ENCODE assay signal across 8 mouse cellular contexts in the genomic region with DNA sequence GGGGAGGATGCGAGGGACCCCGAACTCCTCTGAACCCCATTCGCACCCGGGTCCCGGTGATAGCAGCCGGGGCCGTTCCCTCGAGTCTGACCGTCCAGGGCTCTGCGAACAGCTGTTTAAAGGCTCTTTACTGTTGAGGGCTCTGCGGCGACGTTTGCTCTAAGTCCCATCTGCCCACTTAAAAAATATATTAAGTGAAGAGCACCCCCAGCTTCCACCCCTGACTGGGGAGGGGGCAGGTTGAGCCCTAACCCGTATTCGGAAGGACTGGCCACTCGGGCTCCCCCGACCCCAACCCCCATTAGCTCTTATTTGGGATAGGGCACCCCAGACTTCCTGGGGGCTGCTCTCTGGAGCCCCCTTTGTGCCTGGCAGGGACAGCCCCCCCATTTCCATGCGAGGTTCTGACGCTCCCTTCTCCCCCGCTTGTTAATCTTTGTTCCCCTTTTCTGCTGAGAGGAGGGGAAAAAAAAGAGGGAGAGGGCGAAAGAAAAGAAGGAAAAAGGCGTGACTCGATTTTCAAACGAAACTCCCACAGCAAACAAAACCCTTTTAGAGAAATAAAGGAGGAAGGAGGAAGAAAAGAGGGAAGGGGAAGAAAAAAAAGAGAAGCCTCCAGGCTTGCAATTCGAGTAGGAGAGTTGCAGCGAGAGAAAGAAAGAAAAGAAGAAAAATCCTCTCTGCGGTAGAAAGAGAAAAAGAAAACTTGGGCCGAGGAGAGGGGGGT. TPM values are rescaled to one million over a fixed set of nuclear protein-coding genes. Genes with fewer than 3 reads are reported as not detected.
DNase-seq lines count a peak whose midpoint lies in the region; ATAC-seq lines count a peak whose summit lies in the region.

No protein-coding gene starts in this region.

- no peaks in the 10 kb centered on the region for H3K36me3 ChIP-seq in lung, embryonic 16.5 days (ENCODE audit: control insufficient read depth, insufficient read depth, low read length)
- no peaks in the 10 kb centered on the region for H3K36me3 ChIP-seq in neural tube, embryonic 12.5 days

- peak overlapping the region; percentile 85 for H3K4me3 ChIP-seq in lung, embryonic 16.5 days (ENCODE audit: low read length)
- H3K4me3 ChIP-seq in neural tube, embryonic 12.5 days = peak overlapping the region; percentile 86

- ATAC-seq in lung, embryonic 16.5 days (ENCODE audit: low read depth) = peak; percentile 32
- ATAC-seq in neural tube, embryonic 12.5 days (ENCODE audit: low FRiP score, low read depth) = peak; percentile 13

- no peaks in the 10 kb centered on the region for H3K9me3 ChIP-seq in lung, embryonic 16.5 days (ENCODE audit: control insufficient read depth, low read length)
- no peaks in the 10 kb centered on the region for H3K9me3 ChIP-seq in neural tube, embryonic 12.5 days

- peak overlapping the region; percentile 99 for H3K27ac ChIP-seq in lung, embryonic 16.5 days (ENCODE audit: low read length)
- peak overlapping the region; percentile 96 for H3K27ac ChIP-seq in neural tube, embryonic 12.5 days

- H3K27me3 ChIP-seq in lung, embryonic 16.5 days (ENCODE audit: control insufficient read depth, insufficient read depth, low read depth, low read length) = no peaks in the 10 kb centered on the region
- no peaks in the 10 kb centered on the region for H3K27me3 ChIP-seq in neural tube, embryonic 12.5 days (replicated peaks)

- WGBS in lung, embryonic 16.5 days = under 1% methylated on average over 28 of the region's 28 CpGs
- WGBS in neural tube, embryonic 12.5 days = under 1% methylated on average over 28 of the region's 28 CpGs

- DNase-seq in cerebellum, adult 11-12 months = peak; percentile 51
- DNase-seq in cerebellum, adult 18-20 months = no peak
- no peak for DNase-seq in lung, postnatal 4 days
- peak; percentile 44 for DNase-seq in induced T-regulatory cell, adult 2 months (ENCODE audit: low read depth)
- DNase-seq in frontal cortex, postnatal 36 days (ENCODE audit: low spot score in 2 of 2) = no peak
- DNase-seq in left cerebral cortex, adult 18-20 months (ENCODE audit: low spot score in 2 of 2) = no peak

- peak overlapping the region; percentile 97 for H3K4me2 ChIP-seq in lung, embryonic 16.5 days (ENCODE audit: low read depth, low read length)
- peak overlapping the region; percentile 87 for H3K4me2 ChIP-seq in neural tube, embryonic 12.5 days (replicated peaks)

- peaks cover 17% of the 10 kb centered on the region for H3K4me1 ChIP-seq in lung, embryonic 16.5 days (replicated peaks; ENCODE audit: control insufficient read depth, insufficient read depth, low read length)
- H3K4me1 ChIP-seq in neural tube, embryonic 12.5 days = peaks cover 30% of the 10 kb centered on the region

- H3K9ac ChIP-seq in lung, embryonic 16.5 days (ENCODE audit: low read length) = peak overlapping the region; percentile 94
- peak overlapping the region; percentile 92 for H3K9ac ChIP-seq in neural tube, embryonic 12.5 days

RNA-seq across cellular contexts. Expression of a gene that starts 0.9 kb away (rescaled TPM):
- polyA plus RNA-seq in lung, embryonic 16.5 days (2015; fragmentation: Nextera tagmentation; extraction: Ambion mirVana) = 17.7 and 18.6 TPM in 2 replicates
- 24.7 and 26.3 TPM in 2 replicates for polyA plus RNA-seq in neural tube, embryonic 12.5 days (2016; fragmentation: Nextera tagmentation; extraction: Ambion mirVana)
- 10 to 100 TPM; 19.4 to 22.1 TPM for total RNA-seq in left cerebral cortex, adult 18-20 months (2021)

Comparison
In these comparisons a context has a peak if more than half of its experiments do, and no peak if none do; other contexts are left out.
1. DNase-seq: peak in cerebellum, adult 11-12 months (single experiment) and induced T-regulatory cell, adult 2 months (single experiment); none in cerebellum, adult 18-20 months (0 of 2), lung, postnatal 4 days (0 of 2), frontal cortex, postnatal 36 days (0 of 2) and left cerebral cortex, adult 18-20 months (0 of 2).